Mouse (Mus musculus): ENCODE measurements around the gene Plin5.

DNA sequence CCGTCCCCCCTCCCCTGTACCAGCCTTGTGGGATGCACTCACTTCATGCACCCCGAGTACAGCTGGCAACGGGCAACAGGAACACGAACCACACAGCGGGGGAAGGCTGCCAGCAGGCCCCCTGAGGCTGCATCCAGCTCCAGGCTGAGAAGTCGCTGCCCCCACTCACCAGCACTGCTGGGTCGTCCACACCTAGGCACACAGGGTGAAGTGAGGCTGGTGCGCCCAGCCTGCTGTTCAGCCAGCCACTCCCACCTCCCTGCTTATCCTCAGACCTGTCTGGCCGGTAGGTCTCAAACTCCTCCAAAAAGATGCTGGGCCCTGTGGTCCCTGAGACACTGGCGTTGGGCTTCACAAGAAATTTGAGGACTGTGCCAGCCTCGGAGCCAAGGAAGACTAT lies 8.8 kb upstream of the Plin5 start:
- no peak for TF ChIP-seq CTCF (IDR thresholded peaks at IDR 0.05; ENCODE audit: insufficient read depth, low read length)
- no peak for TF ChIP-seq POLR2A (IDR thresholded peaks at IDR 0.05; ENCODE audit: borderline replicate concordance, extremely low read depth, low read depth, low read length)

Measured in lung, adult 2 months (tissue).